Mouse (Mus musculus) gastrocnemius, adult 18-20 months (tissue): Measurements from ENCODE around the gene Rag1. TPM values are rescaled to one million over a fixed set of nuclear protein-coding genes. Genes with fewer than 3 reads are reported as not detected.

Experiments
- DNase-seq: peaks from one replicate; pipeline ENCODE4 v3.0.0; 2021; ENCODE audit warnings: low spot score
- total RNA-seq, 2 experiments: library from RNA; stranded (reverse); gene quantifications; 2 replicates each; pipeline ENCODE4 v1.2.3; 2021

Rag1 gene
- total RNA-seq, 2 experiments from 2014 or later, result not detected

- DNase-seq, result no peak
Measured at GRCm38 (mm10) chr2:101591356-101591755, 57.9 kb downstream of the Rag1 start.

Other genes with a start within 250 kb of the Rag1 start
- not detected for gene Rag2, start 24.8 kb downstream of the Rag1 start, total RNA-seq
- 10 to 100 TPM; 81.0 to 87.2 TPM for gene B230118H07Rik, start within 50 bp of the Rag1 start, total RNA-seq
- 10 to 100 TPM; 10.2 to 11.4 TPM for gene Traf6, start 28.9 kb upstream of the Rag1 start, total RNA-seq
- gene Prr5l, start 233.5 kb upstream of the Rag1 start, total RNA-seq, result under 1 TPM; 0.16 to 0.19 TPM
- 10 to 100 TPM; 33.2 to 41.1 TPM for gene Commd9, start 236.7 kb upstream of the Rag1 start, total RNA-seq